Mouse (Mus musculus): ENCODE data around the gene Cacnb4.

Cacnb4 gene

DNA sequence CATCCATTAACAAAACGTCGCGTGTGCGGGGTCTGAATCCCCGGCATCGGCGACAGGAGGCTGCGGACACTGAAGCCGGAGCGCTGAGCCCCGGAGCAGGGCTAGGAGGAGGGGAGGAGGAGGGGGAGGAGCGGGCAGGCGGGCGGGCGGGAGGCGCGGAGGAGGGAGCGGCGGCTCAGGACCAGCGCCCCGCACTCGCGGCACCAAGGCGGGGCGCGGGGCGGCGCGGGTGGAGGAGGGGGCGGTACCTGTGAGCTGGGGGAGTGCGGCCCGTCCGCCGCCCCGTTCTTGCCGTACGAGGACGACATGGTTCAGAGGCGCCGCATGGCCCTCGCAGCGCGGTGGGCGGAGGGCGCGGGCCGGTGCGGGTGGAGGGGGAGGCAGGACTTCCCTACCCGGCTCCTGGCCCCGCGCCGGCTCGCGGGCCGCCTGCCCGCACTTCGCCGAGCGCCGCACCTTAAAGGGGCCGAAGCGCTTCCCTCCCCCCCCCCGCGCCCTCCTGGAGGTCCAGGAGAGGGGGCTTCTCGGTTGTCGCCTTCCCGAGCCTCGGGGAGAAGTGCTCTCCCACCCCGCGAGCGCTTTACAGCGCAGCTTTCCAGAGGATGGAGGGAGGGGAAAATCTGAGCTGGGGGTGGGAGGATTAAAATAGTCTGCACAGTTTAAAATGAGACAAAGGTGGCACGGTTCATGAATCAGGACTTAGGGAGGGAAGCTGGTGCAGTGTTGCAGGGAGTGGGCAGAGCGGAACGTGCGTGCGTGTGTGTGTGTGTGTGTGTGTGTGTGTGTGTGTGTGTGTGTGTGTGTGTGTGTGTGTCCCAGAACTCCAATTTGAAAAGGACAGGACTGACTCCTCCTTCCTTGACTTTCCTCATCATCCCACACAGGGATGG lies at the start of gene Cacnb4:
TSS of gene Cacnb4 (minus strand) at position 809 of the 890 bp plus-strand sequence.
- DNase-seq: peak; percentile 79

DNA sequence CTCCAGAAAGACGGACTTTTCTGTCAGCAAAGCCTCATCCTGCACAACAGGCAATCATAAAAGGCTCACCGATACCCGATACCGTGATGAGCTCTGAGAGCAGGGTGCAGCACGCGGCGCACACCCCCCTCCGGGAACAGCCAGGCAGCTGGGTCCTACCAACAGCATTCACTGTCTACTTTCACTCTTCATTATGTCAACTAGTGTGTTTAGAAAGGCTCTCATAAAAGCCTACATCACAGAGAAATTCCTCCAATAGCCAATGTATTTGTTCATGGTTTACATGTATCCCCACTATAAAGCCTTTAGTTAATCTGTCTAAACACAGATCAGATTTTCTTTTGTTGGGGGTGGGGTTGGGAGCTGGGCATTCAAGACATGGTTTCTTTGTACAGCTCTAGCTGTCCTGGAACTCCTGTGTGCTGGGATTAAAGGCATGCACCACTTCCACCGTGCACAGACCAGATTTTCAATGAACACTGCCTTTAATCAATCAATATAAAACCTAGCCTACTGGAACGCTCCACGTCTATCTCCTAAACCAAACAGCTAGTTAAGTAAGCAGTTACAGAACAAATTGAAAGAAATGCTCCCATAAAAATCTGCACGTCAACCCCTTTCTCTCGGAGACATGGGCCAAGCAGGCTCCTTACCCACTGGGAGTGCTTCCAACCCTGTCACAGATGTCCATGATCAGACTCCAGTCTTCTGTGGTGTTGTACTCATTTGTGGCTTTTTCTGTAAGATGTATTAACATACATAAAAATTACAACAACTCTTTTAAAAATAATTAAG lies 43.8 kb upstream of the Cacnb4 start:
- no peak for DNase-seq

DNA sequence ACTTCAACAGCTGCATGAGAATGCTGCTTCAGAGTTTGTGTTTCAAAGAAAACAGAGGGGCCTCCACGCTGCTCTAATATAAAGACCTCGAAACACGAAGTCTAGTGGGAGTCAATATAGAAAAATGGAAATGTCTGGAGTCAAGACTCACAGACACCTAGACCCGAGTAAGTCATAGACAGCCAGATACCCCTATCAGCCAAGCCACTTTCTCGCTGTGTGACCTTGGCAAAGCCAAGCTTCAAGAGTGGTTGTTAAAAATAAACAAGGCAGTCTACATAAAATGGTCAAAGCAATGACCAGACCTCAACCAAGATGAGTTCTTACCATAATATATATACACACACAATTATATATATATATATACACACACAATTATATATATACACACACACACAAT lies 40.4 kb upstream of the Cacnb4 start:
- DNase-seq: no peak

DNA sequence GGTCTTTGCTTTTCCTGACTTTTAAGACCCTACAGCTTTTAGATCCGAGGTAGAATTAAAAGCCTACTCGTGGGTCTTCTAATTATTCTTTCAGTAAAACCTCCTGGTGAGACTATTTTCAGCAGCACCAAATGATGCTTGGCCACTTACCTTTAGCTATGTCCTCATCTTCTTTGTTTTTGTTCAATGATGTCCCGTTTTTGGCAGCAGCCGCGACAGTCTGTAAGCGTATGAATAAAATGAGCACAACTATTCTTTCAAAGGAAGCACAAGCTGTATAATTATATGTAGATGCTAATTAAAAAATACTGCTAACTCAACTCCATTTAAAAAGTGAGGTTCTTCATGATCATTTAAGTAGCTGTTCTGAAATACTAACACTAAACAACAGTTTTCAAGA lies 38.9 kb upstream of the Cacnb4 start:
- DNase-seq: no peak

DNA sequence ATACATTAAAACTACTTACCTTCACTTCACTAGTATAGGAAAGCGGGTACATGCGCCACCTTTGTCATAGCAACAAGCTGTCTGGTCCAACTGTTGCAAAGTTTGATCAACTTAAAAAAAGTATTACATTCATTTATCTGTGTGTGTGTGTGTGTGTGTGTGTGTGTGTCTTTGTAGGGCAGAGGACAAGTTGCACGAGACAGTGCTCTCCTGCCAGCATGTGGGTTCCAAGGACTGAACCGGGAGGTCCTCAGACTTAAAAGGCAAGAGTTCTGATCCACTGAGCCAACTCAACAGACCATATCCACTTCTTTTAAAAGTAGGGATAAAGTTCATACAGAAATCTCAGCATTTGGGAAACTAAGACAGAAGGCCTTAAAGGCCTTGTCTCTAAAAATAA lies 37.5 kb upstream of the Cacnb4 start:
- no peak for DNase-seq

DNA sequence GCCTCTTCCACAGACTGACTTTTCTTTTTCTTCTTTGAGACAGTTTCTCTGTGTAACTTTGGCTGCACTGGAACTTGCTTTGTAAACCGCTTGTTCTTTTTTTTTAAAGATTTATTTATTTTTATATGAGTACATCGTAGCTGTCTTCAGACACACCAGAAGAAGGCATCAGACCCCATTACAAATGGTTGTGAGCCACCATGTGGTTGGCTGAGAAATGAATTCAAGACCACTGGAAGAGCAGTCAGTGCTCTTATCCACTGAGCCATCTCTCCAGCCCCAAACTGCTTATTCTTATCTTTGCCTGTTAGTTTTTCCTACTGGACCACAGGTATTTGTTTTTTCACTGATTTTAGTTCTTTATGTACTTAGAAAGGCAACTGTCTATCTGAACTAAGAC lies 34.2 kb upstream of the Cacnb4 start:
- DNase-seq: no peak

DNA sequence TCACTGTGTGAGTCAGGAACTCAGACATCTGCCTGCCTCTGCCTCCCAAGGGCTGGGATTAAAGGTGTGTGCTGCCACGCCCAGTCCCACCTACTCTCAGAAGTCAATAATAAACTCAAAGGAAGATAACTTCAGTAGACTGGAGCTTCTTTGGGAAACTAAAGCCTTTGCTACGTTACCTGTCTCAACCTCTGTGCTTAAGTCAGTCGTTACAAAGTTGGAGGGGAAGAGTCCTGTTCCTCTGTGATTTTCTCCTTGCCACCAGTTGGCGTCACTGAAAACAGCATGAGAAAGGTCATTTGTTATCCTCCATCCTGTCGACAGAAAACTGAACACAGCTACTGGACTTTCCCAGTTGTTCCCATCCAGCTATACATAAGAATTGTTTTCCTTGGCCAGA lies 32.8 kb upstream of the Cacnb4 start:
- DNase-seq: no peak

DNA sequence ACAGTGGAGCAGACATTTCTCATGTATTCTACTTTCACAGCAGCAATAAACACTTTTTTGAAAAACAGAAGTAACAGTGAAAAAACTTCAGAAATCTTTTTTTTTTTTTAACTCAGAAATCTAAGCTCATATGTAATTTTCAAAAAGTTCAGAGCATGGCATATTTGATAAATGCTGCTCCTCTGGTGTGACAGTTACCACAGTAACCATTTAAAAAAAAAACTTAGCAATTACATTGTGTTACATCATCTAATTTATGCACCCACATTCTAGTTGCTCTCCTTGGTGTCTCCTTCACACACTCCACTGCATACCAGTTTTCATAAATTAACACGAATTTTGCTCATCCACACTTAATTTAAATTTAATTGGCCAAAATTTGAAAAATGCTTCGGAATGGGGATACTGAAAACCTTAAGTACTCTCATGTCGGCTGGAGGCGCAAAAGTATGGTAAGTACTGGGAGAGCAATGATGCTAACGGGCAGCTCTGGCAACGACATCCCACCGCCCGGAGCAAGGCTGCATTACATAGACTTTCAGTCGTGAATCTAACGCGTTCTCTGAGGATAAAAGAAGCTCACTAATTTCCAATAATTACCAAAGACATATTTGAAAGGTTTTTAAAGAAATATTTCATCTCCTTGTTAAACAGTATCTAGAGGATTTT lies 24.9 kb upstream of the Cacnb4 start:
- DNase-seq: no peak

DNA sequence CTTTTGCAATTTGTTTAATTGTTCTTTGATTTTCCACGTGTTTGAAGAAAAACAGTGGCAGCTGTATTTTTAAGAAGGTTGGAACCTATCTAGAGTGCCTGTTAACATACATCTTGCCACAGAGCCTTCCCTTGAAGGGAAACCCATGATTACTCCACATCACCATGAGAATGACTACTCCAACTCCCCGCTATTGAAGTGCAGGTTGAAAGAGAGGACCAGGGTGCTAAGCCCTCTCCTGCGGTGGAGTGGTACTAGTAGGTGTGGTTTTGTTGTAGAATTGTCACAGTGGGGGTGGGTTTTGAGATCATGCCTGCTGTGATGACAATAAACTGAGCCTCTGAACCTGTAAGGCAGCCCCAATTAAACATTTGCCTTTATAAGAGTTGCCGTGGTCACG lies 23.7 kb upstream of the Cacnb4 start:
- no peak for DNase-seq

DNA sequence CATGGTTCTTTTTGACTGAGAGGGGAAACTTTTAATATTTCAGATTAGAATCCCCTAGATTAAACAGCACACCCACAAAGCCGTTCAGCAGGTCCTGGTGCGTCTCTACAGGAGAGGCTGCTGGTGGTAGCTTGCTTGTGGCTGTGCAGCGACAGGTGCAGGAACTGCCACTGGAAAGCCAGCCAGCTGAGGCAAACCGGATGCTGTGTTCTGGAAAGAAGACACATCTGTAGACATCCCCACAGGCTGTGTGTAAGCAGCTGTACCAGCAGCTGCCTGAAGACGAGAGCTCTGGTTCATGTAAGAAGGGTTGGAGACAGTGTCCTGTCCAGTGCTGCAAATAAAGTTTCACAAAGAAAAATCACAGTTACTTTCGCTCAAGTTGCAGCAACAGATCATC lies 18.0 kb upstream of the Cacnb4 start:
- no peak for DNase-seq

DNA sequence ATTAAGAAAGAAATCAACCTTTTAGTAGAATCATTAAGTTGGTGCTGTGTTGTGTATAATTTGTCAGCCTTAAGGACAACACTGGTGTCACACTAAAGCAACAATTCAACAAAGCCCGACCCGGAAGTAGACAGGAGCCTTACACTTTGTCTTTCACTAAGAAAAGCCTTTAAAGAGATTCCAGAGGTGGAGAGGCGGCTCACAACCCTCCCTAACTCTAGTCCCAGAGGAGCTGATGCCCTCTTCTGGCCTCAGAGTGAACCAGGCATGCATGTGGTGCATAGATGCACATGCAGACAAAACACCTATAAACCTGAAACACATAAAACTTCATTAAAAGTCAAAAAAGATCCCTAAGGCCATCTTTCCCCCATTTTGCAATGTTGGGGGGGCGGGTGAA lies 15.1 kb upstream of the Cacnb4 start:
- no peak for DNase-seq

DNA sequence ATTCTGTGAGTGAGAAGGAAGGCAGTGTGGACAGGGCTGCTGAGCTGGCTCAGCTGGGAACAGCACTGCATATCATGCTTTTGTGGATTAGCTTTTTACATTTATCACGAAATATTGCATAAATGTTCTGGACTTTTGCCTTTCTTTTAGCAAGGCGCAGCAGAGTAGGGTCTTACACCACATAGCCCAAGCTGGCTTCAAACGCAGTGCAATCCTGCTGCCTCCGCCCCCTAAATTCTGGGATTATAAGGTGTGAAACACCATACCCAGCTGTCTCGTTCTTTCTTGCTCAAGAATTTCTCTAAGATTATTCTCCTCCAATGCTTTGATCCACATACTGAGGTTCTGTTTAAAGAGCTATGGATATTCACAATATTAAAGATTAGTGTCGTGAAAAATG lies 10.0 kb upstream of the Cacnb4 start:
- no peak for DNase-seq

DNA sequence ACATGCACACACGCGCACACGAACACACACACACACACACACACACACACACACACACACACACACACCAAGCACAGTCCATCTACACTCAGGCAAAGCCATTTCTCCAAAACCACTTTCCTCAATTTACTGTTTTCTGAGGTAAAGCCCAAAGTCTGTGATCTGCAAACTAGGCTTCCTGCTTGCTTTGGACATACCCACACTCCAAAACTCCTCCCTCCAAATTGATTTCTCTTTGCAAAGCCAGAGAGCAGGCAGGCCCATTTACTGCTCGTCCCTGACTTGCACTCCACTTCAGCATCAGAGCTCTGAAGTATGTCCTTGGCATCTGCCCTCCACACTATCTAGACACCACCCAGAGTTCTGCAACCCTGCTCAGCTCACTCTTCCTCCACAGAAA lies 958 bp upstream of the Cacnb4 start:
- DNase-seq: no peak

DNA sequence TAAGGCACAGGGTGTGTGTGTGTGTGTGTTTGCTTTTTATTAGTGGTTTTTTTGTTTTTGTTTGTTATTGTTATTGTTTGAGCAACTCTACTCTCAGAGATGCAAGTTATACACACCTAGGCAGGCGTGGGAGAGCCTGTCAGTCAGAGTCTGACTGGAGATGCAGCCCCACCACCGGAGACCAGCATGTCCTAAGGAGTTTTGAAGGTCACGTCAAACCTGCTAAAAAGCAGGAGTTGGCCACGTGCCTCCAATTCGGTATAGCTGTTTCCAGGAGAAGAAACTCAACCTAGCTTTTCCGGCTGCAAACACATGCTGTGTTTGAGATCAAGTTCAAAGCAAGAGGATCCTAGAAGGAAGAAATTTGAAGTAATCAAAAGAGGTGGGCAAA lies 277 bp upstream of the Cacnb4 start:
- peak; percentile 55 for DNase-seq

DNA sequence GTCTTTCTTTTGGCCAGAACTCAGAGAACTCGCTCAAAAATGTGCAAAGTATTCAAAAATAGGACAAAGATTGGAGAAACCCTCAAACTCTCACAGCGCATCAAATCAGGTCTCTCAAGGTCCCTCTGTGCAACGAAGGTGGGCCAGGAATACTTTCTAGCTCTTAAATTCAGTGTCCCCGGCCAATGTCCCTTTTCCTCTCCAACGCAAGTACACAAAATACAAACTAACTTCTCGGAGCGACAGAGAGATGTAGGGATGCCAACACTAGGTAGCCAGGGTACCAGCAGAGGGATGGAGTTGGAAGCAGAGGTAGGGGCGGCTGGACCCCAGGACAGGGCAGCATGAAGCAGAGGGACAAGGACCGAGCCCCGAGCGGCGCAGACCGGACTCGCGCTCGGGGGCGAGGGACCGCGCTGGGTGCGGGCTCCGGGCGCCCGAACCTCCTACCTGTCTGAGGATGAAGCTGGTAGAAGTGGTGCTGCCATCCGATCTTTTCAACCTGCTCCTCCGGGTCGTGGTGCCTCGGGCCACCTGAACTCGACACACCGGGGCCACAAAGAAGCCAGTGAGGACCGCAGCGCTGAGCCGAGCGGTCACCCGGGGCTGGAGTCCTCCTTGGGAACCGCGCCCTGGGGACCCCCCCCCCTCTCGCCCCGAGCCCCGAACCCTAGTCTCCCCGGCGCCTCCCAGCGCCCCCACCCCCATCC lies 1.2 kb downstream of the Cacnb4 start:
- DNase-seq: peak; percentile 60

DNA sequence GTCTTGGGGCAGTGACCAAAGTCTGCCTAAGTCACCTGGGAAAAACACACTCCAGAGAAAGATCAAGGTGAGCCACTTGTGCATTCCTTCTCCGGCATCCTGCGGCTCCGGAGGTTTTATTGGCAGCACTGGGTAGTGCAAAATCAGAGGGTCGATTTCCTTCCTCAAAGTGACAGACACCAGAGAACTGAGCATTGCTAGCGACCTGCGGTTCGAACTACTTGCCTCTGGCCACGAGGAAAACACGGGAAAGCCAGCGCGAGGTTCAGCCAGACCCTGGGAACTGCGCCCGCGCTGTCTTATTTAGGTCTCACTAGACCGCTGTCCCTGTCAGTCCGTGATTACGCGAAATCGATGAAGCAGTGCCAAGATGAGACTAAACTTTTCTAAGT lies 1.7 kb downstream of the Cacnb4 start:
- peak; percentile 69 for DNase-seq

DNA sequence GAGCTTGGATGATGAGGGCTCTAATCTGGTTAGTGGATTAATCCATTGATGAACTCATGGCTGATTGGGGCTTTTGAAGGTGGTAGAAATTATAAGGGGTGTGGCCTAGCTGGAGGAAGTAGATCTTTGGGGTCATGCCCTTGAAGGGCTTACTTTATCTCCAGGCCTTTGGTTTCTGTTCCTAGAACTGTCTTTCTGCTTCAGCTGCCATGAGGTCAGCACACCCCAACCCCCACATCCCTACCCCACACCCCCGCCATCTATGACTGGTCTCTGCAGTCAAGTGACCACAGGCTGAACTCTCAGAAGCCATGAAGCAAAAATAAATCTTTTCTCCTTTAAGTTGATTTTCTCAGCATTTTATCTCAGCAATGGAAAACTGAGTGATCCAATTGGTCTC lies 3.5 kb downstream of the Cacnb4 start:
- DNase-seq: no peak

DNA sequence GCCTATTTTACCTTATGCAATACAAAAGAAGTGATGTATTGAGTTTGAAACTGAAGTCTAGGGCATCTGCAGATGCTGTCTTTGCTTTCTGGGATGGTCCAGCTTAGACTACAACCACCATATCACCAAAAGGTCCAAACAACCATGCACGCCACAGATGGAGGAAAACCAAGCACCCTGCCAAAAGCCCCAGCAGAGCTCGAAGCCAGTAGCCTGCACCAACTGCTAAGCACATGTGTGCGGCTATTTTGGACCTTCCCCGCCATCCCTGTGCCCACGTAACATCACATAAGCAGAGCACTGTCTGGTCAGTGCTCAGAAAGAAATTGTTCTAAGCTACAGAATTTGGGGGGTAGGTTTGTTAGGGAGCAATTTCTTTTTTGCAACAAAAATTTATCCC lies 5.9 kb downstream of the Cacnb4 start:
- peak; percentile 72 for DNase-seq

DNA sequence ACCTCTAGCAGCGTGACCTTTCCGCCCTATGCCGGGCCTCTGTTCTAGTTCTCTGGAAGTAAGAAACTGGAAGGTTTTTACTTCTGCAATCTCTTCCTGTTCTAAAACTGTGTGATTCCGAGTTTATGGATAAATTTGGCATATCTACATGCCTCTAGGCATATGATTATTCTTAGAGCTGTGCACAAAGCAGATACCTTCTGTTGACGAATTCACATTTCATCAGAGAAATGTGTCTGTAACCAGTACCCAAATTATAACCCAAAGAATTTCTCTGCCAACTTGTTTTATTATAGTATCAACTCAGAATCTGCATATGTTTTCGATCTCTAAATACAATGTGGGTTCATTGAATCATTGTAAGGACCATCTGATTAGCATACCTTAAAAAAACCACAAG lies 8.2 kb downstream of the Cacnb4 start:
- peak; percentile 3 for DNase-seq

DNA sequence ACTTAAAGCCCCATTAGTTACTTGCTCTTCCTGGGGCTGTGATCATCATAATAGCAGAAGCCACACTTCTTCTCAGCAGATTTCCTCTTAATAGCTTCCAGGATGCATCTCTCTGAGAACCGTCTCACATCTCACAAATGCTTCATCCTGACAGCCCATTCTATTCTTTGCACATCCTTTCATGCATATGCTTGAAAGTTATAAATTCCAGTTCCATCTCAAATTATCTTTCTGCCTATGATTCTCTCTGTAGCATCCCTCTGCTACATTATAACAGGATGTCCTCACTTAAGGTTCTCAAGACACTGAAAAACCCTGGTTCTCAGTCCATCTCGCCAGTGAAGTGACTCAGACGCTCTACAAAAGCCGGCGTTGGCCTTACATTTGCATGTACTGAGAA lies 19.9 kb downstream of the Cacnb4 start:
- no peak for DNase-seq

DNA sequence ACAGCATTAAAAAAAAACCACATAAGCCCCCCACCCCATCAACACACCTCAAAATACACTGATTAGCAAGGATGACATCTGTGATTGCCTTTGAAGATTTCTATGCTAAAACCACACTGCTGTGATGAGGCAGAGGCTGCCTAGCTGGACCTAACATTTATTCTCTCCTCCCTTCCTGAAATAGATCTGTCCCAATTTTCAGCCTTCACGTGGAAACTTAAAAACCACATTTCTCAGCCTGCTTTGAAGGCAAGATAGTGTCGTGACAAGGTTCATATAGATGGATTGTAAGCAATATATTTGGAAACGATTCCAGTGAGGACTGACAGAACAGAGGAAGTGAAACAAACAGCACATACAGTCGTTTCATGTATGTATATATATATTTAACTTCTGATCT lies 22.1 kb downstream of the Cacnb4 start:
- DNase-seq: no peak

DNA sequence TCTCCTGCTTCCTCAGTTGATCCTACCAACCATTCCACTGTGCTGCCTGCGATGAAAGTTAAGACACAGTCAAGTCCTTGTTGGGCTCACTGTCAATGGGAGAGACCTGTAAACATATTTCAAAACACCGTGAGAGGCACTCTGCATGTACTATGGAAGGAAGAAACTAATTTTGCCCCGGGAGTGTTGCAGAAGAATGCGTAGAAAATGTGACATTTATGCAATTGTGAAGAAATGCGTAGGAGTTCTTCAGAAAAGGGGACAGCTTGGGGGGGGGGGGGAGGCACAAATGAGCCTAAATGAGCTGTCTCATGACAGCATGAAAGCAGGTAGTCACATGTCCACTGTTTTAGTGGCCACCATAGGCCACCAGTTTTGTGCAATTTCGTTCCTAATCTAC lies 25.1 kb downstream of the Cacnb4 start:
- DNase-seq: no peak
